Mouse (Mus musculus): ENCODE data around the gene Trim65.
"Not testable (repeated sequence)": the region's sequence is repeated elsewhere in the genome, so short reads cannot be mapped to it uniquely, and the experiment has no call there.

Trim65 gene

GRCm38 (mm10) chr11:116138468-116139138, 7.7 kb upstream of the Trim65 start, which contains the start of gene Mrpl38:
Gene Mrpl38 (minus strand): TSS chr11:116138868.
- in situ Hi-C loops (cut with MseI, MboI), result no loop called here

- in situ Hi-C loops (cut with MseI, MboI), result no loop called here
Measured at GRCm38 (mm10) chr11:116138096-116138467, 7.2 kb upstream of the Trim65 start.

- in situ Hi-C loops (cut with MseI, MboI), result no loop called here
Measured at GRCm38 (mm10) chr11:116134171-116134570, 3.2 kb upstream of the Trim65 start.

GRCm38 (mm10) chr11:116133497-116133896, 2.6 kb upstream of the Trim65 start:
- in situ Hi-C loops (cut with MseI, MboI), result no loop called here

- in situ Hi-C loops (cut with MseI, MboI), result no loop called here
Measured at GRCm38 (mm10) chr11:116132366-116133333, 1.7 kb upstream of the Trim65 start.

GRCm38 (mm10) chr11:116131349-116132170, 632 bp upstream of the Trim65 start:
- in situ Hi-C loops (cut with MseI, MboI), result no loop called here

- in situ Hi-C loops (cut with MseI, MboI), result no loop called here
Measured at GRCm38 (mm10) chr11:116129993-116130487, 888 bp downstream of the Trim65 start.

GRCm38 (mm10) chr11:116129091-116129790, 1.7 kb downstream of the Trim65 start:
- in situ Hi-C loops (cut with MseI, MboI), result no loop called here

GRCm38 (mm10) chr11:116127986-116128385, 2.9 kb downstream of the Trim65 start:
- in situ Hi-C loops (cut with MseI, MboI), result no loop called here

- in situ Hi-C loops (cut with MseI, MboI), result no loop called here
Measured at GRCm38 (mm10) chr11:116127156-116127980, 3.6 kb downstream of the Trim65 start, which contains the start of gene Trim47. Gene Trim47 (minus strand): TSS chr11:116127210.

- in situ Hi-C loops (cut with MseI, MboI), result no loop called here
Measured at GRCm38 (mm10) chr11:116126261-116126660, 4.7 kb downstream of the Trim65 start.

GRCm38 (mm10) chr11:116121731-116122245, 9.1 kb downstream of the Trim65 start:
- in situ Hi-C loops (cut with MseI, MboI), result not testable (repeated sequence)

- in situ Hi-C loops (cut with MseI, MboI), result no loop called here
Measured at GRCm38 (mm10) chr11:116117819-116118218, 13.1 kb downstream of the Trim65 start.

- in situ Hi-C loops (cut with MseI, MboI), result no loop called here
Measured at GRCm38 (mm10) chr11:116117241-116117640, 13.7 kb downstream of the Trim65 start.

GRCm38 (mm10) chr11:116111611-116112203, 19.2 kb downstream of the Trim65 start:
- in situ Hi-C loops (cut with MseI, MboI), result no loop called here

GRCm38 (mm10) chr11:116111067-116111466, 19.9 kb downstream of the Trim65 start:
- in situ Hi-C loops (cut with MseI, MboI), result no loop called here

- in situ Hi-C loops (cut with MseI, MboI), result no loop called here
Measured at GRCm38 (mm10) chr11:116110540-116110939, 20.4 kb downstream of the Trim65 start.

- in situ Hi-C loops (cut with MseI, MboI), result no loop called here
Measured at GRCm38 (mm10) chr11:116110131-116110530, 20.8 kb downstream of the Trim65 start.

- in situ Hi-C loops (cut with MseI, MboI), result no loop called here
Measured at GRCm38 (mm10) chr11:116109441-116110081, 21.4 kb downstream of the Trim65 start.

Data from mouse trophoblast stem cell (cell line).